Mouse (Mus musculus): ENCODE measurements around the gene C1qtnf5. TPM values are rescaled to one million over a fixed set of nuclear protein-coding genes. Genes with fewer than 3 reads are reported as not detected.

The C1qtnf5 gene
- polyA plus RNA-seq, 1 experiment from 2014 or later: 0.50 TPM

- 35% methylated on average over 7 of the region's 8 CpGs for WGBS
- H3K27ac ChIP-seq: no peak overlapping the region
- no peaks in the 10 kb centered on the region for H3K27me3 ChIP-seq (ENCODE audit: insufficient read depth, poor library complexity, severe bottlenecking)
- no peak overlapping the region for H3K4me3 ChIP-seq
- peaks cover 75% of the 10 kb centered on the region for H3K36me3 ChIP-seq
- peaks cover 20% of the 10 kb centered on the region for H3K4me1 ChIP-seq
- no peaks in the 10 kb centered on the region for H3K9me3 ChIP-seq
- no peak for DNase-seq (ENCODE audit: low spot score)
These were observed 37.1 kb downstream of the C1qtnf5 start for GRCm38 (mm10) chr9:44144023-44144717.

GRCm38 (mm10) chr9:44144718-44145060 lies 37.6 kb downstream of the C1qtnf5 start:
- DNase-seq (ENCODE audit: low spot score): no peak
- no peak overlapping the region for H3K27ac ChIP-seq
- H3K36me3 ChIP-seq: peaks cover 75% of the 10 kb centered on the region
- H3K4me1 ChIP-seq: peaks cover 14% of the 10 kb centered on the region
- H3K4me3 ChIP-seq: no peak overlapping the region
- H3K9me3 ChIP-seq: no peaks in the 10 kb centered on the region
- H3K27me3 ChIP-seq (ENCODE audit: insufficient read depth, poor library complexity, severe bottlenecking): no peaks in the 10 kb centered on the region

GRCm38 (mm10) chr9:44147290-44147689 lies 40.2 kb downstream of the C1qtnf5 start:
- H3K9me3 ChIP-seq: no peaks in the 10 kb centered on the region
- 60% methylated on average over 3 of the region's 3 CpGs for WGBS
- peaks cover 10% of the 10 kb centered on the region for H3K4me1 ChIP-seq
- no peak for DNase-seq (ENCODE audit: low spot score)
- no peak overlapping the region for H3K4me3 ChIP-seq
- H3K27ac ChIP-seq: no peak overlapping the region
- no peaks in the 10 kb centered on the region for H3K27me3 ChIP-seq (ENCODE audit: insufficient read depth, poor library complexity, severe bottlenecking)
- peaks cover 74% of the 10 kb centered on the region for H3K36me3 ChIP-seq

Other genes with a start within 250 kb of the C1qtnf5 start
- gene Thy1, start 63.9 kb upstream of the C1qtnf5 start, polyA plus RNA-seq (2016; fragmentation: Nextera tagmentation; extraction: Ambion mirVana): 0.15 and 1.1 TPM in 2 replicates
- 36.1 and 59.0 TPM in 2 replicates for gene Usp2, start 40.2 kb upstream of the C1qtnf5 start, polyA plus RNA-seq (2016; fragmentation: Nextera tagmentation; extraction: Ambion mirVana)
- 0.21 TPM in 1 of 2 replicates, not detected in the other for gene Mfrp, start 5.5 kb upstream of the C1qtnf5 start, polyA plus RNA-seq (2016; fragmentation: Nextera tagmentation; extraction: Ambion mirVana)
- 0.07 and 0.18 TPM in 2 replicates for gene Gm49380, start 6.3 kb downstream of the C1qtnf5 start, polyA plus RNA-seq (2016; fragmentation: Nextera tagmentation; extraction: Ambion mirVana)
- 53.6 and 55.8 TPM in 2 replicates for gene Rnf26, start 6.3 kb downstream of the C1qtnf5 start, polyA plus RNA-seq (2016; fragmentation: Nextera tagmentation; extraction: Ambion mirVana)
- 34.6 and 67.0 TPM in 2 replicates for gene Mcam, start 27.2 kb downstream of the C1qtnf5 start, polyA plus RNA-seq (2016; fragmentation: Nextera tagmentation; extraction: Ambion mirVana)
- gene Cbl, start 126.8 kb downstream of the C1qtnf5 start, polyA plus RNA-seq (2016; fragmentation: Nextera tagmentation; extraction: Ambion mirVana): 16.2 and 16.3 TPM in 2 replicates
- not detected in 2 replicates for gene Ccdc153, start 133.4 kb downstream of the C1qtnf5 start, polyA plus RNA-seq (2016; fragmentation: Nextera tagmentation; extraction: Ambion mirVana)
- not detected in 2 replicates for gene Pdzd3, start 144.2 kb downstream of the C1qtnf5 start, polyA plus RNA-seq (2016; fragmentation: Nextera tagmentation; extraction: Ambion mirVana)
- gene Nlrx1, start 161.4 kb downstream of the C1qtnf5 start, polyA plus RNA-seq (2016; fragmentation: Nextera tagmentation; extraction: Ambion mirVana): 3.1 and 4.7 TPM in 2 replicates
- 3.4 and 3.9 TPM in 2 replicates for gene Abcg4, start 181.4 kb downstream of the C1qtnf5 start, polyA plus RNA-seq (2016; fragmentation: Nextera tagmentation; extraction: Ambion mirVana)
- 23.5 and 25.0 TPM in 2 replicates for gene Hinfp, start 198.4 kb downstream of the C1qtnf5 start, polyA plus RNA-seq (2016; fragmentation: Nextera tagmentation; extraction: Ambion mirVana)
- gene C2cd2l, start 213.0 kb downstream of the C1qtnf5 start, polyA plus RNA-seq (2016; fragmentation: Nextera tagmentation; extraction: Ambion mirVana): 6.9 and 9.5 TPM in 2 replicates
- gene Dpagt1, start 218.8 kb downstream of the C1qtnf5 start, polyA plus RNA-seq (2016; fragmentation: Nextera tagmentation; extraction: Ambion mirVana): 35.2 and 36.6 TPM in 2 replicates
- gene H2afx, start 227.4 kb downstream of the C1qtnf5 start, polyA plus RNA-seq (2016; fragmentation: Nextera tagmentation; extraction: Ambion mirVana): 258 and 270 TPM in 2 replicates
- 276 and 285 TPM in 2 replicates for gene Hmbs, start 237.0 kb downstream of the C1qtnf5 start, polyA plus RNA-seq (2016; fragmentation: Nextera tagmentation; extraction: Ambion mirVana)

Data from heart, embryonic 10.5 days (tissue).